Mouse (Mus musculus): ENCODE results near the gene Birc7. TPM values are rescaled to one million over a fixed set of nuclear protein-coding genes. Genes with fewer than 3 reads are reported as not detected.
A peak's percentile ranks its signal among the peaks of the same experiment; 100 is the strongest.

The Birc7 gene
- total RNA-seq, 1 experiment from 2014 or later: not detected

DNA sequence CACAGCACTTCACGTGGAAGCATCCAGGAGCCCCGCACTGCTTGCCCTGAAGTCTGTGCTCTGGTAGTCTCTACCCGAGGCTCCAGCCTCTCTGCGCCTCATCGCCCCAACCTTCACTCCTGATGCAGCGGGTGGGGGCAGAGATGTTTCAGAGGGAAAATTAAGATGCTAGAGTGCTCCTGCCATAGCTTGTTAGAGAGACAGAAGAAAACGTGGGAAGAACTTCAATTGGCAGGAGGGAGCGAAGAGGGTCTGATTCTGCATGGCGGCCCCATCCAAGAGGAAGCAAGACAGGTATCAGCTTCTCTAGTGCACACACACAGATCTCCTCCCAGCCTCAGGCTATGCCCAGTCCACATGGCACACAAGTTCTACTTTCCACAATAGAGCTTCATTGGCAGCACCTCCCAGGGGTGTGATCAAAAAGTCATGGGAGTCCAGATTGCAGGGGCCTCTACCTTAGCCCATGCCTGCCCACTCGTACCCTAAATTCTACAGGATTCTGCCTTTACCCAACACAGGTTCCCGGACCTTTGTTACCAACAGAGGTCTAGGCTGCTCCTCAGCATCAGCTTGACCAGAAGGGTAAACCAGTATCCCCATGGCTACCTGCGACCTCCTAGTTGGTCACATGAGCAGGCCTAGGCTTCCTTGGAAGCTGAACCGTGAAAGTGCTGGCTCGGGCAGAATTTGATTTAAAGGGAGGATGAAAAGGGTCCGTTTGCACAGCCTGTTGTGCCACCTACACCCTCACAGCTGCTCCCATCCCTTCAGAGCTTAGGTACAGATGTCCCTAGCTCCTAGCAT is 31.8 kb upstream of the Birc7 start:
- ATAC-seq (replicated peaks in 1 of 2; ENCODE audit: insufficient read depth in 1 of 2, low FRiP score in 2 of 2, low TSS enrichment in 1 of 2, low read depth in 1 of 2, poor library complexity in 2 of 2, severe bottlenecking in 2 of 2): no peak

DNA sequence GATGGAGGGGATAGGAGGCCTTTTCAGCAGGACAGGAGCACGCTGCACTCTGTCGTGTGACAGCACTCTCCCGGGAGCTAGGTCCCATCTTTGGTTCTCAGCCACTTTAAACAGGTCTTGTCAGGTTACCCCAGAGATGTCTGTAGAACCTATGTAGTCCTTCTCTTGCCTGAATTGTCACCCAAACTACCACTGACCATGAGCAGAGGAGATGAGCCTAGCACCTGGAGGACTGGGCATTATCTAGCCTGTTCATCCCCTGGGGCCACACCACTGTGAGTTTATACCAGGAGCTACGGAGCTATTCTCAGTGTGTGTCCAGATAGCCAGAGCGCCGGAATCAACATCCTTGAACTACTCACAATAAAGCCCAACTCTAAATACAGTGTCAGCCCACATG is 31.0 kb upstream of the Birc7 start:
- no peak for ATAC-seq (replicated peaks in 1 of 2; ENCODE audit: insufficient read depth in 1 of 2, low FRiP score in 2 of 2, low TSS enrichment in 1 of 2, low read depth in 1 of 2, poor library complexity in 2 of 2, severe bottlenecking in 2 of 2)

DNA sequence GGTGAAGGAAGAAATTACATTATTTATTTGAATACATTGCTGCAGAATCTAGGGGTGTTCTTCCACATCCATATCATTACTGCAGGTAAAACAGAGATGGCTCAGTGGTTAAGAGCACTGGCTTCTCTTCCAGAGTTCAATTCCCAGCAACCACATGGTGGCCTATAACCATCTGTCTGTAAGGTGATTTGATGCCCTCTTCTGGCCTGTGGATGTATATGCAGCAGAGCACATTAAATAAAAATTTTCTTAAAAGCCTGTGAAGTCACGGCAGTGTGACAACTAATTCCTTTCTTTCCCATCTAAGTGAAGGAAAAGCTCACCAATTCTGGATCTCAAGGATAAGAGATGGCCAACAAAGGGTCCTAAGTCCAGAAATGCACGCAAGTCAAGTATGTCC is 26.7 kb upstream of the Birc7 start:
- ATAC-seq (replicated peaks in 1 of 2; ENCODE audit: insufficient read depth in 1 of 2, low FRiP score in 2 of 2, low TSS enrichment in 1 of 2, low read depth in 1 of 2, poor library complexity in 2 of 2, severe bottlenecking in 2 of 2): no peak

DNA sequence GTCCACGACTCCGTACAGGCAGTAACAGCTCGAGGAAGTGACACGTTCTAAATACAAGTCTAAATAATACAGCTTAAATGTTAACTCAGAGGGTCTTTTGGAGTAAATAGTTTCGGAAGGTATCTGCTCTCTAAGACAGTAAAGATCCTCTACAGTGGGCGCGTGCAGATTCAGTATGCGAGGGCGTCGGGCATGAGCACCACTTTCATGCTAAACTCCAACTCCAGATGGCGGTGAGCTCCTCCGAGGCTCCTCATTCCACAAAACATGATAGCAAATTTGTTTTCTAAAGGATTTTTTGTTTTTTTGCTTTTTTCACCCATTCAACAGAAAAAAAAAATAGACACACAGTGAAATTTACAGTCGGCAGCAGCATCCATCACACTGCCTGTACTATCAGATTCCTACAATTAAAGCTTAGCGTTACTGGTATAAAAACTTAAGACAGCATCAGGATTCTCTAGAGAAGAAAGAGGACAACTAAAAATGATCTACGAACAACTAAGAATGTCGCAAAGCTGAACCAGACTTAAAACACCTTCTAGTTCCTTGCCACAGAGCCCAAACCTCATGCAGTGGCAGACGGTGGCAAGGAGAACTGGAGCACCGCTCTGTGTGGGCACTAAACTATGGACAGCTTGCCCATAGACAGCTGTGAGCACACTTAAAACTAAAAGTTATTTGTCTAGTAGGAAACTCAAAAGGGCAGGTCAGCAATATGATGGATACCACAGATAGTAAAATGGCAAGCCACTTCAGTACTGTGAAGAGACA is 24.2 kb upstream of the Birc7 start:
- ATAC-seq (replicated peaks in 1 of 2; ENCODE audit: insufficient read depth in 1 of 2, low FRiP score in 2 of 2, low TSS enrichment in 1 of 2, low read depth in 1 of 2, poor library complexity in 2 of 2, severe bottlenecking in 2 of 2): no peak

DNA sequence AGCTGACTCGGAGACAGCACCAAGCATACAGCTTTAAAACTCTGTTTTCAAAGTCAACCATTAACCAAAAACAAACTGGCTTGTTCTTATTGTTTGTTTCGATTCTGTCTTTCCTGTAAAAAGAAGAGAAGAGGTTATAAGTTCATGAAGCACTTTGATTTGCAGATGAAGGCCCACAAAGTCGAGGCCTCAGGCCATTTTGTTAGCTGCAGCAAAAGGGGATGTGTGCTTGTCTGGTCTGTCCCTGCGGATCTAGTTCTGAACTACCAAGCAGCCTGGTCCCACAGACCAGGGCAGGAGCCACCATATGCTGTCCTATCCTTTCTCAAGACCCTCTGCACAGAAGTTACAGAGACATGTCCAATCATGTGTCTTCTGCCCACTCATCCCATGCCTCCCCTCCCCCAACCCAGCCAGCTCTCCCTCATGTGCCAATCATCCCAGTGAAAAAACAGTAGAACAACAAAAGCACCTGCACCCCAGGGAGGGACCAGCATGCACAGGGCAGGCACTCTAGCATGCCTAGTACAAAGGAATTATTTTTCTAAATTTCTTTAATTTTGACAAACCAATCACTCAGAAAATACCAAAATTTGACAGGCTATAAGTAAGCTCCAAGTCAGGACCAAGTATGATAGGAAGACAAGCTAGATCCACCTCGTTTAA is 23.1 kb upstream of the Birc7 start:
- ATAC-seq (replicated peaks in 1 of 2; ENCODE audit: insufficient read depth in 1 of 2, low FRiP score in 2 of 2, low TSS enrichment in 1 of 2, low read depth in 1 of 2, poor library complexity in 2 of 2, severe bottlenecking in 2 of 2): no peak

DNA sequence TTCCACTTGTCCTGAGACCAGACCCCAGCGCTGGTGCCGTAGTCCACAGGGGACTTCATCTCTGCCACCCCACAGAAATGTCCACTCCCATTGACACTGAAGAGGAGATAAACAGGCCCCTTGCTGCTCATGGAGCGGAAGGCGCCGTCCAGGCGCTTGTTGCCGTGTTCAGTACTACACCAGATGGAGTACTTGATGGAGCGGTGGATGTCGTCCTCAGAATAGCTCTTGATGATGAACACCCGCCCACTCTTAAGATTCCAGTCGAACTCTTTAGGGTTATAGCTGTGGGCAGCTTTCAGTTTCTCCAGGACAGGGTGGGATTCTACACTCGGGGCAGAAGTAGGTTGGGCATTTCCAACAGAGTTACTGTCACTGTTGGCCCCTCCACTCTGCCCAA is 17.9 kb upstream of the Birc7 start:
- no peak for ATAC-seq (replicated peaks in 1 of 2; ENCODE audit: insufficient read depth in 1 of 2, low FRiP score in 2 of 2, low TSS enrichment in 1 of 2, low read depth in 1 of 2, poor library complexity in 2 of 2, severe bottlenecking in 2 of 2)

DNA sequence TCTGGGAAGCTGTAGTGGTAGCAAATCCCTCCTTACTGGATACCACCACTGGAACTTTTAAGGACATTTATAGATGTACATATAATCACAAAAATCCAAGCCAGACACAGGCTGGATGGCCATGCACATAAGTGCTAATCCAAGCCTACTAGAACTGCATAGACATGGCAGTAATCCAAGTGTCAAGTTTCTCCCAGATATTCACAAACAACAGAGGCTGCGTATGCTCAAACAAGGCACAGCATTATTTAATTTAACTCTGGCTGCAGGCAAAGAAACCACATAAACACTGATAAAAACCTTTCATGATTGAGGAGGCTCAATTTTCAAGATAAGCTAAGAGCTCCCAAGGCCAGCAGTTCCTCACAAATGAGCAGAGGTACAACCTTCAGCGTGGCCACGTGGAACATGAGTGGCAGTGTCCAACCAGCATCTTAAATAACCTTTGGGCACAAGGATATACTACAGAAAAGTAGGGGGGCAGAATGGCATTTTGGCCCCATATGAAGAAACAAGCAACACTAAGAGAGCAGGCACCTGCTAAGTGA is 12.9 kb upstream of the Birc7 start:
- ATAC-seq (replicated peaks in 1 of 2; ENCODE audit: insufficient read depth in 1 of 2, low FRiP score in 2 of 2, low TSS enrichment in 1 of 2, low read depth in 1 of 2, poor library complexity in 2 of 2, severe bottlenecking in 2 of 2): no peak

DNA sequence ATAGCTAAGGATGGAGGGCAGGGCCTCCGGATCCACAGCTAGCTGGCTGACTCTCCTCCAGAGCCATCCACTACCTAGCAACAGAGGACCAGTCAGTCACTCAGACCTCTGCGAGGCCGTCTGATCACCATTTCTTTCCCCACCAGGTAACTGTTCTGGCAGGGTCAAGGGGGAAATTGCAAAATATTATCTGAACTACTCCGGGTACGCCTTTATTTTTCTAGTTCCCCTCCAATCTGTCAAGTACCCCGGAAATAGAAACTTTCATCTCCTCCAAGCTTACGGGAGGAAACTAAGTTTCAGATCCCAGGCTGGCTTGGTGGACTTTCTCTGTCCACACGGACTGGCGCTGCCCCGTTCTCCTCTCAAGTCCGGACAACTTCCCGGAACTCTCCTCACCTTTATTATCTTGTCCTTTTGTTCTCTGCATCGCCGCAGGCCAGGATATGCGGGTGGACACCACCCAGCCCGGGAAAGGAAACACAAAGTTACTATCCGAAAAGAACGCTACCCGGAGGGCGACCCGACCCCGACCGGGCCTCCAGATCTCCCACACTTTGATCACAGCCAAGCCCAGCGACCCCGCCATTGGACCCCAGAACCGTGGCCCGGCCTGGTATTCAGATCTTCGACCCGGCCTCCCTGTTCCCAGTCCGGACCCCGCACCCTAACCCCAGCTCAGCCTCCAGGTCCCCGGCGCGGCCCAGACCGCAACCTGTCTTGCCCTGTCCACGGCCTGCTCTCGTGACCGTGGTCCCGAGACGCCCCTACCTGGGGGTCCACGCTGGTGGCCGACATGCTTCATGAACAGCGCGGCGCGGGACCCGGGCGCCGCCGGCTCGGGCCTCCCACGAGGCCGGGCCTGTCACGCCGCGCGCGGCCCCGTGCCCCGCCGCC is 8.7 kb upstream of the Birc7 start:
- peak in 1 of 2 experiments; percentile 11; a peak in 2 of 4 replicates for ATAC-seq (replicated peaks in 1 of 2; ENCODE audit: insufficient read depth in 1 of 2, low FRiP score in 2 of 2, low TSS enrichment in 1 of 2, low read depth in 1 of 2, poor library complexity in 2 of 2, severe bottlenecking in 2 of 2)

DNA sequence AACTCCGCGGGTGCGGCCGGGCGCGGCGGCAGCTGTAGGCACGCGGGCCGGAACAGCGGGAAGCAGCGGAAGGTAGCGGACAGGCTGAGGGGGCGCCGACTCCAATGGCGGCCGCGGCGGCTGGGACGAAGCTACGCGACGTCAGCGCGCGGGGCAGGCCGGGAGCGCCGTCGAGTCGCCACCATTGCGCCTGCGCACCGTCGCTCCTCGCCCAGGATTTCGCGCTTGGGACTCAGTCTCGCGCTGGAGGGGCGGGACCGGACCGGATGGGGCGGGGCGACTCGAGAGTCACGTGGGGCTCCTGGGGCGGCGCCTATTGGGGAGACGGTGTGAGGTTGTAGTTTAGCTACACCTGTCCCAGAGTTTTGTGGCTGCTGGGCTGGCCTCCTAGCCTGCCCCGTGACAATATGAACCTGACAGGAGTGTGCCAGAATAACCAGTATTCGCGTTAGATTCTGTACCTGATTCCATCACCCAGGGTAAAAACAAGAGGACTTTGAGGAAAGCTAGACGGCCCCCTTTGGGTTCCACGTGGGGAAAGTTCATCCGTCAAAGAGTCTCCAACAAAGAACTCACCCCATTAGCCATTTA is 7.9 kb upstream of the Birc7 start, which contains the start of gene Ythdf1:
Ythdf1 (minus strand) TSS at position 140 of the 591 bp plus-strand sequence.
- peak; percentile 86 to 91 for ATAC-seq (replicated peaks in 1 of 2; ENCODE audit: insufficient read depth in 1 of 2, low FRiP score in 2 of 2, low TSS enrichment in 1 of 2, low read depth in 1 of 2, poor library complexity in 2 of 2, severe bottlenecking in 2 of 2)

DNA sequence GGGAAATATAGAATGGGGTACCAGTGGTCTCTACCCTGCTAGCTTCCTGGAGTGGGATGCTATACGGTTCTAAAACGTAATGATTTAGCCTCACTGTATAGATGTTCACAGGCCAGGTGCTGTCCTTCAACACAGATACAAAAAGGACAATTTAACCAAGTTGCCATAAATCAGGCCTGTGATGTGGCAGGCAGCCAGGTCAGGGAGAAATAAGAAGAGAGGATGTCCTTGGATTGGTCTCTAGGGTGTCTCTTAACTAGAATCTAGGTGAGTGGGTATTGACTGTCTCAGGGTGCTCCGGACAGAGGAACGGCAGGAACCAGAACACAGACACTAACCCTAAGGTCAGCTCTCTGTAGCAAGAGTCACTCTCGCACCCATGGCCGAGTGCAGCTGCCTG is 6.1 kb upstream of the Birc7 start:
- no peak for ATAC-seq (replicated peaks in 1 of 2; ENCODE audit: insufficient read depth in 1 of 2, low FRiP score in 2 of 2, low TSS enrichment in 1 of 2, low read depth in 1 of 2, poor library complexity in 2 of 2, severe bottlenecking in 2 of 2)

DNA sequence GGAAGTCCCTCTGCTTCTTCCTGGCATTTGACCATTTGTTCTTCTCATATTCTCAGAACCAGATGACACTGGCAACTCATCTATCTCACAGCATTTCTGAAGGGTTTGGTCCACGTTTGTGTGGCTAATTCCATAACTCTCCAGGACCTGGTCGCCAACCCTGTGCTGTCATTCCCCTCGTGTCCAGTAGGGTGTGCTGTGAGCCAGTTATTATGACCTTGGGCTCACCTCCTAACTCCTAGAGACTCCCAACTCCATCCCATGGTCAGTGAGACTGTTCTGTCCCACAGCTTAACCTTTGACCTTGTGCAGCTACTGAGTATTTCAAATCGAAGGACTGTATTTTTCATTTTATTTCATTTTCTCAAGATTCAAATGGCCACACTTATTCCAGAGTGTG is 3.6 kb upstream of the Birc7 start:
- peak; percentile 58 to 61 for ATAC-seq (replicated peaks in 1 of 2; ENCODE audit: insufficient read depth in 1 of 2, low FRiP score in 2 of 2, low TSS enrichment in 1 of 2, low read depth in 1 of 2, poor library complexity in 2 of 2, severe bottlenecking in 2 of 2)

DNA sequence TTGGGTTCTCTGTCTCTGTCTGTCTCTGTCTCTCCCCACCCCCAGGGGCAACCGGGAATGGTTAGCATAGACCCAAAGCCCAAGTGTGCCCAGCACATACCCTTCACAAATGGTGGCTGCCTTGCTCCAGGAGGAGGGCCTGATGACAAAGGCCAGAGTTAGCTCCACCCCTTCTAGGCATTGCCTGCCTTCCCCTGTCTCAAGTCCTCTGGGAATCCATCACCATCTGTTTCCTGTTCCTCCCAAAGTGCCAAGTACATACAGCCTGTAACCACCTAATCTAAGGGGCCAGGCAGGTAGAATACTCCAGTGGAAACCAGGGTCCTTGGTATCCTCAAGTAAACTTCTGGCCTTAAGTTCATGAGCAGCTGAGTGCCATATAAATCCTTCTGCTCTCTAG is 3.6 kb downstream of the Birc7 start:
- ATAC-seq (replicated peaks in 1 of 2; ENCODE audit: insufficient read depth in 1 of 2, low FRiP score in 2 of 2, low TSS enrichment in 1 of 2, low read depth in 1 of 2, poor library complexity in 2 of 2, severe bottlenecking in 2 of 2): no peak

DNA sequence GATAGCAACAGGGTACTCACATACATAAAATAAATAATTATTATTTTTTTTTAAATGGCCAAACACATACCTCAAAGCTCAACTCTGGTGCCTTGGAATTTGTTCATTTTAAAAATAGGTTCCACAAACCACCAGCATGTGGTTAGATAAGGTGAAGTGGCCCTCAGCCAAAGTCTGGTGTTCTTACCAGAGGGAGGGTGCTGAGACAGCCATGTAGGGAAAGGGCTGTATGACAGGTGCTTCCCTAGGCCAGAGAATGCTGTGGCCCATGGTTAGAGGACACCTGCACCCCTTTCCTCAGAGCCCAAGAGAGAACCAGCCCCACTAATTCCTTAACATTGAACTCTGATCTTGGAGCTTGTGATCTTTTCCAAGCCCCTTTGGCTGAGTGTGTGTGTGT is 11.4 kb downstream of the Birc7 start:
- ATAC-seq (replicated peaks in 1 of 2; ENCODE audit: insufficient read depth in 1 of 2, low FRiP score in 2 of 2, low TSS enrichment in 1 of 2, low read depth in 1 of 2, poor library complexity in 2 of 2, severe bottlenecking in 2 of 2): peak; percentile 37 to 38; a peak in 1 of 4 replicates

DNA sequence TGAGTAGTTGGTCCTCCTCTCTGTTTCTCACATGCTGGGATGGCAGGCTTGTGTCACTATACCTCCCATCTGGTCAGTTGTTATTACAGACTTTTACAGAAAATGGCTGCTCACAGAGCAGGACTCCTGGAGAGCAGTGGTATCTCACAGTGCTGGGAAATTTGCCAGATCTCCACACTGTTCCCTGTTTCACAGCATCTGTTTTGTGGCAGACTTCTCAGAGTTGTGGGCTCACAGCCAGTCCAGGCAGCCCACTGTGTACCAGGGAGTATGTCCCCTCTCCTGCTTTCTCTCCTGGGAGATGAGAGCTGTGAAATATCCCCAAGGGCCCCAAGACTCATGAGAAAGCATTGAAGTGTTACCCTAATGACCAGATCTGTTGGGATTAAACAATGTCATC is 13.0 kb downstream of the Birc7 start:
- ATAC-seq (replicated peaks in 1 of 2; ENCODE audit: insufficient read depth in 1 of 2, low FRiP score in 2 of 2, low TSS enrichment in 1 of 2, low read depth in 1 of 2, poor library complexity in 2 of 2, severe bottlenecking in 2 of 2): no peak

DNA sequence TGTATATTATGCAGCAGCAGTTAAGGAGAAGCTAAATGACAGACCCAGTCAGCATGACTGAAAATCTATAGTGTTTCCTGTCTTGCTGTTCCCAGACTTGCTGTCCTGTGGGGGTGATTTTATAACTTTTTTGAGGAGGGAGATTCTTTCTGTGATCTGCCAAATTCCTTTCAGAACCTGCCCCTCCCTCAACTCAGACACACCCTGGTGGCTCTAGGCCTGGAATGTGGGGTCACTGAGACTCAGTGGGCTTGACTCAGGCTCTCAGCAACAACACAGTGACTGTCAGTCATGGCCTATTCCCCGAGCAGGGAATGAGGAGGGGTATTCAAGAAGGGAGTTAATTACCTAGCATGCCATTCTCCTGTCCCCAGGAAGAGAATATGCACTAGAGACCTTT is 21.1 kb downstream of the Birc7 start:
- no peak for ATAC-seq (replicated peaks in 1 of 2; ENCODE audit: insufficient read depth in 1 of 2, low FRiP score in 2 of 2, low TSS enrichment in 1 of 2, low read depth in 1 of 2, poor library complexity in 2 of 2, severe bottlenecking in 2 of 2)

DNA sequence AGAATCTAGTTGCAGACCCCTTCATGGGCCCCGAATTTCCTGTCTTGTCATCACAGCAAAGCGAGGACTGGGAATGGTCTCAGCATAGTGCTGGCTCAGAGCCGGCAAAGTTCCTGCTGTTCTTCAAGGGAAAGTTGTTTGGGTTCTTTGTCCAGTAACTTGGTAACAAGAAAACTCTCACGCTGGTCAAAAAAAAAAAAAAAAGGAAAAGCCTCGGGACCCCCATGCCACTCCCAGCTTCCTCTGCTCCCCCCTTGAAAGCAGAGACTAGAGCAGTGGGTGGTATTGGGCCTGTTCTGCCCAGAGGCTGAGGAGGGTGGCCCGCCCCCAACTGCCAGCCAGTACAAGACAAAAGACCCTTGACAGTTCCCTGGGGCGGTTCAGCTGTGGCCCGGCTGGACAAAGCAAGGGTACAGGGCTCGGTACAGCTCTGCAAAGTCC is 23.9 kb downstream of the Birc7 start:
- no peak for ATAC-seq (replicated peaks in 1 of 2; ENCODE audit: insufficient read depth in 1 of 2, low FRiP score in 2 of 2, low TSS enrichment in 1 of 2, low read depth in 1 of 2, poor library complexity in 2 of 2, severe bottlenecking in 2 of 2)

DNA sequence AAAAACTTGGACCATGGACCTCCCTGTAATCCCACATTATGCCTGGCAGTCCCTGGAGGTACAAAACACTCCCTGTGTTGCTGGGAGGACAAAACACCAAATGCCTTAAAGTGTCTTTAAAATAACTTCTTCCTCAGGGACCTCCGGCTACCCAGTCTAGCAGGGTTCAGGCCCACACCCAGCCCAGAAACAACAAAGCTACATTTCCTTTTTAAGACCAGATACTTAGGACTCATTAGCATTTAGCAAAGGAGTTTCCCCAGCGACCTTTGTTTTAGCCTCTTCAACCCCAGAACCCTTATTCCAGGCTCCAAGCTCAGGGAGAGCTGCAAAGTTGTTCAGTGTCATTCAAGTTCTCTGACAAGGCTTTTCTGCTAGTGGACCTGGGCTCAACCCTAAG is 24.8 kb downstream of the Birc7 start:
- no peak for ATAC-seq (replicated peaks in 1 of 2; ENCODE audit: insufficient read depth in 1 of 2, low FRiP score in 2 of 2, low TSS enrichment in 1 of 2, low read depth in 1 of 2, poor library complexity in 2 of 2, severe bottlenecking in 2 of 2)
